In the genomic region with DNA sequence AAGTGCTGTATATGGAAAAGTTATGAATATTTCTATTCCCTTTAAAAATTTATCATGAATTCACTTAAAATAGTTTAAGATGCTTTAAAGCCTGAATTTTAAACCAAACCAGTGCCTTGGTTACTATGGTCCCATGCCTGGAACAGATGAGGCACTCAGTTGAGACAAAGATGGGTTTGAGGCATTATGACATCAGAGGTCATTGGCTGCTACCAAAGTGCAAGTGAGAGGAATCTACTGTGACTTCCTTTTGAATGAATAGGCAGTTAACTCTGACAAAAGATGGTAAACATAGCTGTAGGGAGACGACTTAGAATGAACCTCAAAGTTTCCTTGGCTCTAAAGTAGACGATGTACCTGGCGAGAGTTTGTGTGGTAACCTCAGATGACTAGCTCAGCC, we compare ENCODE assay signal across 22 mouse cellular contexts.
DNase-seq lines count a peak whose midpoint lies in the region; ATAC-seq lines count a peak whose summit lies in the region.
"Had no signal": no experiment of that assay in that cellular context is flagged by ENCODE, and none has a peak within 500 bp of the region (broad histone marks: within the 10 kb centered on the region; RNA-seq: fewer than 3 reads in every experiment).

No protein-coding gene starts in this region.

- 0 out of 2 replicates have a peak overlapping the region, but pooled peaks have one; percentile 45 for H3K27ac ChIP-seq in heart, embryonic 15.5 days
- H3K27ac ChIP-seq: embryonic facial prominence, embryonic 15.5 days; forebrain, embryonic 10.5 days; hindbrain, embryonic 12.5 days; hindbrain, postnatal 0 days had no signal

- H3K9ac ChIP-seq in heart, embryonic 15.5 days, result no peak overlapping the region
- H3K9ac ChIP-seq: embryonic facial prominence, embryonic 15.5 days; heart, embryonic 12.5 days; hindbrain, embryonic 12.5 days had no signal

- H3K36me3 ChIP-seq in heart, embryonic 15.5 days, result no peaks in the 10 kb centered on the region
- H3K36me3 ChIP-seq in megakaryocyte, embryonic 14.5 days (replicated peaks; ENCODE audit: low read length), result no peaks in the 10 kb centered on the region
- H3K36me3 ChIP-seq: embryonic facial prominence, embryonic 15.5 days; forebrain, embryonic 10.5 days; G1E; heart, embryonic 12.5 days; hindbrain, embryonic 12.5 days had no signal

- ATAC-seq in heart, embryonic 15.5 days (replicated peaks; ENCODE audit: insufficient number of reproducible peaks, insufficient read depth, low FRiP score, low read depth), result no peak
- no peak for ATAC-seq in megakaryocyte, adult 5-6 weeks (ENCODE audit: poor library complexity, severe bottlenecking)
- ATAC-seq: forebrain, embryonic 14.5 days; hindbrain, postnatal 0 days had no signal

- H3K9me3 ChIP-seq in heart, embryonic 15.5 days (replicated peaks), result no peaks in the 10 kb centered on the region
- no peaks in the 10 kb centered on the region for H3K9me3 ChIP-seq in megakaryocyte, embryonic 14.5 days
- H3K9me3 ChIP-seq: embryonic facial prominence, embryonic 15.5 days; forebrain, embryonic 10.5 days; heart, embryonic 12.5 days; hindbrain, embryonic 12.5 days had no signal

- WGBS in heart, embryonic 15.5 days, result 74% methylated on average over 3 of the region's 3 CpGs

- no peak overlapping the region for H3K4me3 ChIP-seq in heart, embryonic 15.5 days
- H3K4me3 ChIP-seq in megakaryocyte, embryonic 14.5 days (replicated peaks), result peak overlapping the region; percentile 53
- H3K4me3 ChIP-seq: embryonic facial prominence, embryonic 15.5 days; erythroblast, embryonic 14.5 days; forebrain, embryonic 10.5 days; heart, embryonic 12.5 days; hindbrain, embryonic 12.5 days had no signal

- H3K27me3 ChIP-seq in heart, embryonic 15.5 days, result no peaks in the 10 kb centered on the region
- no peaks in the 10 kb centered on the region for H3K27me3 ChIP-seq in megakaryocyte, embryonic 14.5 days (replicated peaks)
- H3K27me3 ChIP-seq: embryonic facial prominence, embryonic 15.5 days; heart, embryonic 12.5 days; hindbrain, embryonic 12.5 days had no signal

- H3K4me1 ChIP-seq in heart, embryonic 15.5 days (replicated peaks), result peaks cover 32% of the 10 kb centered on the region
- peaks cover 49% of the 10 kb centered on the region for H3K4me1 ChIP-seq in megakaryocyte, embryonic 14.5 days

- H3K4me2 ChIP-seq in heart, embryonic 15.5 days, result no peak overlapping the region
- H3K4me2 ChIP-seq: embryonic facial prominence, embryonic 15.5 days; heart, embryonic 12.5 days; hindbrain, embryonic 12.5 days had no signal

- no peak for DNase-seq in heart, adult 8-10 months (ENCODE audit: low spot score)
- DNase-seq in Muller cell, postnatal 12 days (ENCODE audit: inconsistent ontology term), result peak; percentile 31
- DNase-seq in natural killer cell, adult 2 months (ENCODE audit: low spot score in 2 of 2), result no peak
- DNase-seq: adrenal gland, postnatal 10 days; cerebellum, adult 11 months; cerebellum, adult 8-10 months; cerebellum, postnatal 14 days; embryo, embryonic 11 days; gastrocnemius, postnatal 10 days; heart, adult 2 months; heart, postnatal 36 days had no signal
